Mouse (Mus musculus) cerebellum, adult 2 months (tissue): Measurements from ENCODE around the gene Zfp827.

Experiments
- CTCF ChIP-seq: fragments of 200-500 bp; IDR thresholded peaks from 2 replicates; pipeline ENCODE4 v1.5.1; 2011; ENCODE audit warnings: low read depth, mild to moderate bottlenecking, control low read depth, low read length, moderate library complexity, borderline replicate concordance; ENCODE audit not compliant: insufficient read depth
- POLR2A ChIP-seq: fragments of 200-500 bp; IDR thresholded peaks from 2 replicates; pipeline ENCODE4 v1.6.1; 2011; ENCODE audit warnings: low read length, control low read depth, borderline replicate concordance; ENCODE audit not compliant: insufficient read depth

DNA sequence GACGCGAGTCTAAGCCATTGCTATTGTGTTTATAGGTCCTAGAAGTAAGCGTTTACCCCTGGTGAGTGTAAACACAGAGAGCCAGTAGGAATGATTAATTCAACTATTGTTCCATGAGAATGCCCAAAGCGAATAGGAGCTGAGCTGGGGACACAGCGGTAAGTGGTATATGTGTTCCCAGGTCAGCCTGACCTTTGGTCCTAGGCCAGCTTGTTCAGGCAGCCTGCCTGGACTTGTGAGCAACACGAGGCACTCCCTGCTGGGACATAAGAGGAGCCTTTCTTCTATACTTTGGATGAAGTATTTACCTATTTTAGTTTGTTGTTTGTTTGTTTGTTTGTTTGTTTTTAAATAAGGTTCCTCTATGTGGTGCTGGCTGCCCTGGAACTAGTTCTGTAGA lies 86.3 kb downstream of the Zfp827 start:
- TF ChIP-seq CTCF, result no peak
- no peak for TF ChIP-seq POLR2A
